Mouse (Mus musculus): Measurements from ENCODE around the gene Dzip1.

Gene Dzip1

GRCm38 (mm10) chr14:118924673-118925615, at the start of gene Dzip1:
TSS of gene Dzip1 (minus strand) at chr14:118925460.
- in situ Hi-C loops (cut with MboI, MseI): loop anchor here (5.0 to 25.0 kb wide), 2 partner anchors 88 to 1362 kb away; partner anchors contain the start of gene Mbnl2

GRCm38 (mm10) chr14:118972268-118972667, 47.0 kb upstream of the Dzip1 start:
- in situ Hi-C loops (cut with MboI, MseI): loop anchor here (10.0 to 25.0 kb wide), 2 partner anchors 57 to 1965 kb away; no protein-coding TSS in a partner anchor

- in situ Hi-C loops (cut with MboI, MseI): loop anchor here (10.0 to 25.0 kb wide), 2 partner anchors 1007 to 1970 kb away; no protein-coding TSS in a partner anchor
These were observed 42.4 kb upstream of the Dzip1 start for GRCm38 (mm10) chr14:118967646-118968045.

GRCm38 (mm10) chr14:118965356-118966000, 40.2 kb upstream of the Dzip1 start:
- in situ Hi-C loops (cut with MboI, MseI): loop anchor here (10.0 to 25.0 kb wide), 2 partner anchors 1009 to 1972 kb away; no protein-coding TSS in a partner anchor

GRCm38 (mm10) chr14:118958010-118958409, 32.8 kb upstream of the Dzip1 start:
- in situ Hi-C loops (cut with MboI, MseI): loop anchor here (25.0 kb wide), 1 partner anchor 1979 kb away; no protein-coding TSS in a partner anchor

GRCm38 (mm10) chr14:118951912-118952583, 26.8 kb upstream of the Dzip1 start:
- in situ Hi-C loops (cut with MboI, MseI): loop anchor here (25.0 kb wide), 1 partner anchor 1985 kb away; no protein-coding TSS in a partner anchor

GRCm38 (mm10) chr14:118948841-118949240, 23.6 kb upstream of the Dzip1 start:
- in situ Hi-C loops (cut with MboI, MseI): loop anchor here (25.0 kb wide), 1 partner anchor 1338 kb away; the partner anchor contains the start of gene Mbnl2

GRCm38 (mm10) chr14:118944702-118945101, 19.4 kb upstream of the Dzip1 start:
- in situ Hi-C loops (cut with MboI, MseI): loop anchor here (25.0 kb wide), 1 partner anchor 1343 kb away; the partner anchor contains the start of gene Mbnl2

GRCm38 (mm10) chr14:118942076-118942475, 16.8 kb upstream of the Dzip1 start:
- in situ Hi-C loops (cut with MboI, MseI): loop anchor here (25.0 kb wide), 1 partner anchor 1345 kb away; the partner anchor contains the start of gene Mbnl2

GRCm38 (mm10) chr14:118940796-118941495, 15.7 kb upstream of the Dzip1 start:
- in situ Hi-C loops (cut with MboI, MseI): loop anchor here (25.0 kb wide), 1 partner anchor 1346 kb away; the partner anchor contains the start of gene Mbnl2

GRCm38 (mm10) chr14:118938551-118938950, 13.3 kb upstream of the Dzip1 start:
- in situ Hi-C loops (cut with MboI, MseI): loop anchor here (25.0 kb wide), 1 partner anchor 1349 kb away; the partner anchor contains the start of gene Mbnl2

GRCm38 (mm10) chr14:118937533-118938492, 12.6 kb upstream of the Dzip1 start, which contains the start of gene Dnajc3:
TSS of gene Dnajc3 (plus strand) at chr14:118937976.
- in situ Hi-C loops (cut with MboI, MseI): loop anchor here (25.0 kb wide), 1 partner anchor 1349 kb away; the partner anchor contains the start of gene Mbnl2

- in situ Hi-C loops (cut with MboI, MseI): loop anchor here (25.0 kb wide), 1 partner anchor 1350 kb away; the partner anchor contains the start of gene Mbnl2
These were observed 11.7 kb upstream of the Dzip1 start for GRCm38 (mm10) chr14:118936952-118937351.

GRCm38 (mm10) chr14:118936236-118936635, 11.0 kb upstream of the Dzip1 start:
- in situ Hi-C loops (cut with MboI, MseI): loop anchor here (25.0 kb wide), 1 partner anchor 1351 kb away; the partner anchor contains the start of gene Mbnl2

- in situ Hi-C loops (cut with MboI, MseI): loop anchor here (25.0 kb wide), 1 partner anchor 1353 kb away; the partner anchor contains the start of gene Mbnl2
These were observed 9.4 kb upstream of the Dzip1 start for GRCm38 (mm10) chr14:118934686-118935085.

GRCm38 (mm10) chr14:118932956-118933355, 7.7 kb upstream of the Dzip1 start:
- in situ Hi-C loops (cut with MboI, MseI): loop anchor here (25.0 kb wide), 1 partner anchor 1354 kb away; the partner anchor contains the start of gene Mbnl2

- in situ Hi-C loops (cut with MboI, MseI): loop anchor here (25.0 kb wide), 1 partner anchor 1356 kb away; the partner anchor contains the start of gene Mbnl2
These were observed 5.9 kb upstream of the Dzip1 start for GRCm38 (mm10) chr14:118931181-118931580.

GRCm38 (mm10) chr14:118930777-118931176, 5.5 kb upstream of the Dzip1 start:
- in situ Hi-C loops (cut with MboI, MseI): loop anchor here (25.0 kb wide), 1 partner anchor 1357 kb away; the partner anchor contains the start of gene Mbnl2
